In the genomic region with DNA sequence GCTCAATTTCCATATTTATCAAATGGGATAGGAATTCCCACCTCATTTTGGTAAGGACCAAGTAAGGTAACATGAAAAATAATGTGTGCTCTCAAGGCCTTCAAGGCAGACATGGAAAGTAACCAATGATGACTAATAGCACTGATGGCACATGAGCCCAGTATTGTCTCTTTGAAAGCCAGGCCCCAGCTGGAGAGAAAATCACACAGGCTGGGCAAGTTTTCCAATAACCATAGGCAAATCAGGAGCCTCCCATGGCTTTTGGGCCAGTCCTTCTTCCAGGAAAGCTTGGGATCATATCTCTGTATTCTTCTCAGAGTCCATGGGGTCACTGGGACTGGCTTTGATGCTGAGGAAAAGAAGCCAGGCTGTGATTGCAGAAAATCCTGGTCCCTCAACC, we compare ENCODE assay signal across 20 mouse cellular contexts.
DNase-seq lines count a peak whose midpoint lies in the region; ATAC-seq and TF ChIP-seq lines count a peak whose summit lies in the region.
"Had no signal": no experiment of that assay in that cellular context is flagged by ENCODE, and none has a peak within 500 bp of the region (broad histone marks: within the 10 kb centered on the region; RNA-seq: fewer than 3 reads in every experiment).

No protein-coding gene starts in this region.

- DNase-seq in cerebellum, postnatal 14 days: peak; percentile 9 to 32
- no peak for DNase-seq in cerebellum, adult 11-12 months
- DNase-seq in layer of hippocampus, adult 2 months (ENCODE audit: low spot score in 2 of 2): no peak
- DNase-seq in layer of hippocampus, postnatal 10 days (ENCODE audit: low spot score in 2 of 2): no peak
- peak; percentile 40 for DNase-seq in 3T3-L1 (ENCODE audit: low read depth, low spot score)
- peak; percentile 55 for DNase-seq in Muller cell, postnatal 12 days (ENCODE audit: inconsistent ontology term)
- no peak for DNase-seq in forebrain, embryonic 11.5 days (ENCODE audit: low spot score)
- DNase-seq: adrenal gland, adult 2 months; adrenal gland, postnatal 10 days; adrenal gland, postnatal 25 days; B cell, adult 2 months; cerebellum, adult 9-10 months had no signal

- no peak overlapping the region for H3K4me2 ChIP-seq in forebrain, embryonic 11.5 days (ENCODE audit: low read depth, low read length, severe bottlenecking)
- H3K4me2 ChIP-seq: embryonic facial prominence, embryonic 12.5 days; forebrain, embryonic 12.5 days had no signal

- H3K9ac ChIP-seq in forebrain, embryonic 11.5 days (ENCODE audit: low read length): no peak overlapping the region
- H3K9ac ChIP-seq: embryonic facial prominence, embryonic 12.5 days; forebrain, embryonic 12.5 days had no signal

- no peaks in the 10 kb centered on the region for H3K36me3 ChIP-seq in forebrain, embryonic 11.5 days (ENCODE audit: control insufficient read depth, insufficient read depth, low read length)
- H3K36me3 ChIP-seq: embryonic facial prominence, embryonic 10.5 days; embryonic facial prominence, embryonic 12.5 days; forebrain, embryonic 12.5 days had no signal

- H3K27ac ChIP-seq in layer of hippocampus, adult 2 months: peak overlapping the region; percentile 18; the same call in 1 of the 2 replicates
- H3K27ac ChIP-seq in forebrain, embryonic 11.5 days (ENCODE audit: low read depth, low read length): no peak overlapping the region
- H3K27ac ChIP-seq: embryonic facial prominence, embryonic 10.5 days; embryonic facial prominence, embryonic 12.5 days; forebrain, embryonic 12.5 days had no signal

- H3K9me3 ChIP-seq in forebrain, embryonic 11.5 days (ENCODE audit: control insufficient read depth, low read length): no peaks in the 10 kb centered on the region
- H3K9me3 ChIP-seq: embryonic facial prominence, embryonic 10.5 days; embryonic facial prominence, embryonic 12.5 days; forebrain, embryonic 12.5 days had no signal

- ATAC-seq in CD4-positive, CD25-positive, alpha-beta regulatory T cell, adult 4 months: no peak
- ATAC-seq in forebrain, embryonic 11.5 days (replicated peaks; ENCODE audit: low FRiP score): no peak
- ATAC-seq: activated CD4-positive, CD25-positive, alpha-beta regulatory T cell, adult 4 months; forebrain, embryonic 14.5 days; forebrain, embryonic 16.5 days; Patski had no signal

- no peak for TF ChIP-seq CTCF in layer of hippocampus, adult 2 months (conservative IDR thresholded peaks at IDR 0.05)

- no peaks in the 10 kb centered on the region for H3K4me1 ChIP-seq in forebrain, embryonic 11.5 days (replicated peaks; ENCODE audit: control insufficient read depth, insufficient read depth, low read length)
- H3K4me1 ChIP-seq: embryonic facial prominence, embryonic 10.5 days; embryonic facial prominence, embryonic 12.5 days; forebrain, embryonic 12.5 days had no signal

- H3K4me3 ChIP-seq in layer of hippocampus, adult 2 months: no peak overlapping the region
- no peak overlapping the region for H3K4me3 ChIP-seq in forebrain, embryonic 11.5 days (ENCODE audit: low read depth, low read length)
- H3K4me3 ChIP-seq: embryonic facial prominence, embryonic 10.5 days; embryonic facial prominence, embryonic 12.5 days; forebrain, embryonic 12.5 days had no signal

- H3K27me3 ChIP-seq in forebrain, embryonic 11.5 days (ENCODE audit: control insufficient read depth, insufficient read depth, low read length): no peaks in the 10 kb centered on the region
- H3K27me3 ChIP-seq: embryonic facial prominence, embryonic 12.5 days; forebrain, embryonic 12.5 days had no signal

Comparison
In these comparisons a context has a peak if more than half of its experiments do, and no peak if none do; other contexts are left out.
1. DNase-seq: peak in cerebellum, postnatal 14 days (2 of 2), 3T3-L1 (single experiment) and Muller cell, postnatal 12 days (single experiment); none in cerebellum, adult 11-12 months (single experiment), layer of hippocampus, adult 2 months (0 of 2), layer of hippocampus, postnatal 10 days (0 of 2) and forebrain, embryonic 11.5 days (single experiment).